Mouse (Mus musculus) CH12.LX (cell line): ENCODE results near the gene Cacna2d1.

Source experiments
- CTCF ChIP-seq, 2 experiments: IDR thresholded peaks in 1 of 2; conservative IDR thresholded peaks in 1 of 2; 2 replicates each; pipeline ENCODE4 v1.5.1; 2011 to 2012; ENCODE audit warnings: low read depth in 2 of 2, low read length in 2 of 2, improper control_type of control experiment in 1 of 2, inconsistent platforms in 1 of 2, mild to moderate bottlenecking in 1 of 2, moderate library complexity in 1 of 2
- EP300 ChIP-seq: IDR thresholded peaks from 2 replicates; pipeline ENCODE4 v1.6.1; 2011; ENCODE audit warnings: low read length, improper control_type of control experiment
- ETS1 ChIP-seq: conservative IDR thresholded peaks from 2 replicates; pipeline ENCODE4 v1.6.1; 2012; ENCODE audit warnings: low read depth, mild to moderate bottlenecking, inconsistent platforms, low read length, improper control_type of control experiment, moderate library complexity
- NRF1 ChIP-seq: IDR thresholded peaks from 2 replicates; pipeline ENCODE4 v1.6.1; 2014; ENCODE audit warnings: low read depth, mild to moderate bottlenecking, inconsistent platforms, low read length, improper control_type of control experiment, moderate library complexity
- RAD21 ChIP-seq: IDR thresholded peaks from 2 replicates; pipeline ENCODE4 v1.6.1; 2011; ENCODE audit warnings: low read depth, mild to moderate bottlenecking, low read length, improper control_type of control experiment, moderate library complexity

DNA sequence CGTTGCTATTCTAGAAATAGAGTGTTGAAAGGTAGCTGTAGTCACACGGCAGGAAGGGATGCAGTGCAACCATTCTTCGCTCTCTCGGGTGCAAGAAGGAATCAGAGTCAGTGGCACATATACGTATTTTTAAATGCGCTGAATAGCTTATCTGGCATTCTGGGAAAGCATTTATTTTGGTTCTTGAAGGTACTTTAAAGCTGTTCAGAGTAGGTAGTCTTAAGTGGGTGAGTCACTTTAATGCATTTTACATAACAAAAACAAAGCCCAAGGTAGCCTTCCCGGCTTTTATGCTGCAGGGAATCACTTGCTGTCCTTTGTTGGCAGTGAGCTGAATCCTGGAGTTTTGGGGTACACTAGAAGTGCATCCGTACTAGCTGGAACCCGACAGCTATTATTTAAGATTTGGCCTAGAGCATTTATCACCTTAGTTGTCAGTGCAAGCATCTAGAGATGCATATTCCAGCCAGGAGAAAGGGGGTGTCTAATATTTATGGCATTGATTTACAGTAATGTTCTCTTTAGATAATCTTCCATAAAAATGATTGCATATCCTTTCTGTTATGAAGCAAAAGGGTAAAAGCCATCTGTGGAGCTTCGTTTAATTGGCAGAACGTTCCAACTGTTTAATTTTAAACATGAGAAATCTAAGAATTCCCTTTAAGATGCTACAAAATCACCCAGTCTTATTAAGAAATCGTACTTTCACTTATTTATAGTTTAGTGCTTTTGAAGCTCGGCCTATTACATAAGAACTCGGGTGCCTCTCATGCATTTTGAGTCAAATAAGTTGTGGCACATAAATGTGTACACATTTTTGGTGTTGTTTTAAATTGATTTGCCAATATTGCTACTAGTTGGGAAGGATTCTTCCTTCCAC lies 1.6 kb downstream of the Cacna2d1 start:
- TF ChIP-seq RAD21 (no peak), EP300 (no peak), CTCF (conservative IDR thresholded peaks at IDR 0.05 in 1 of 2, IDR thresholded peaks at IDR 0.05 in 1 of 2; ENCODE audit: low read depth in 2 of 2, low read length in 2 of 2) (no peak), ETS1 (no peak), NRF1 (no peak)
